Mouse (Mus musculus) hindbrain, embryonic 15.5 days (tissue): ENCODE measurements at regions not wholly inside any gene's neighbourhood (a gene's known extent, or its start where the extent isn't known, plus 50 kb on each side); places are given as distances from the start of the nearest gene placed in this dataset.
A peak's percentile ranks its signal among the peaks of the same experiment; 100 is the strongest.

ENCODE experiments used
- ATAC-seq: fragments of 200-750 bp; cut with Nextera tagmentation; 2 replicates; pipeline ENCODE4 v1.8.0; 2017; ENCODE audit warnings: low read depth, moderate number of reproducible peaks, moderate TSS enrichment; ENCODE audit not compliant: low FRiP score
- H3K27ac ChIP-seq: fragments of 300-500 bp; sonication (generic); replicated peaks from 2 replicates; pipeline ENCODE4 v1.5.1; 2015; ENCODE audit warnings: mild to moderate bottlenecking, inconsistent platforms
- H3K27me3 ChIP-seq: fragments of 300-500 bp; sonication (generic); 2 replicates; pipeline ENCODE4 v1.6.1; 2015; ENCODE audit warnings: control low read depth, inconsistent platforms
- H3K36me3 ChIP-seq: fragments of 300-500 bp; sonication (generic); 2 replicates; pipeline ENCODE4 v1.6.1; 2015; ENCODE audit warnings: control low read depth, inconsistent platforms
- H3K4me1 ChIP-seq: fragments of 300-500 bp; sonication (generic); replicated peaks from 2 replicates; pipeline ENCODE4 v1.6.1; 2015; ENCODE audit warnings: control low read depth, inconsistent platforms
- H3K4me2 ChIP-seq: fragments of 300-500 bp; sonication (generic); 2 replicates; pipeline ENCODE4 v1.6.1; 2015; ENCODE audit warnings: moderate library complexity, mild to moderate bottlenecking, inconsistent platforms
- H3K4me3 ChIP-seq: fragments of 300-500 bp; sonication (generic); 2 replicates; pipeline ENCODE4 v1.5.1; 2015; ENCODE audit warnings: mild to moderate bottlenecking, inconsistent platforms
- H3K9ac ChIP-seq: fragments of 300-500 bp; sonication (generic); 2 replicates; pipeline ENCODE4 v1.6.1; 2015; ENCODE audit warnings: inconsistent platforms
- H3K9me3 ChIP-seq: fragments of 300-500 bp; sonication (generic); 2 replicates; pipeline ENCODE4 v1.6.1; 2016; ENCODE audit warnings: control low read depth, inconsistent platforms
- WGBS: fragments of 180-500 bp; shearing (Covaris S2); methylation state at CpG from one replicate; pipeline ENCODE4 v1.1.7; 2015; 5-methylcytosine and 5-hydroxymethylcytosine counted together

DNA sequence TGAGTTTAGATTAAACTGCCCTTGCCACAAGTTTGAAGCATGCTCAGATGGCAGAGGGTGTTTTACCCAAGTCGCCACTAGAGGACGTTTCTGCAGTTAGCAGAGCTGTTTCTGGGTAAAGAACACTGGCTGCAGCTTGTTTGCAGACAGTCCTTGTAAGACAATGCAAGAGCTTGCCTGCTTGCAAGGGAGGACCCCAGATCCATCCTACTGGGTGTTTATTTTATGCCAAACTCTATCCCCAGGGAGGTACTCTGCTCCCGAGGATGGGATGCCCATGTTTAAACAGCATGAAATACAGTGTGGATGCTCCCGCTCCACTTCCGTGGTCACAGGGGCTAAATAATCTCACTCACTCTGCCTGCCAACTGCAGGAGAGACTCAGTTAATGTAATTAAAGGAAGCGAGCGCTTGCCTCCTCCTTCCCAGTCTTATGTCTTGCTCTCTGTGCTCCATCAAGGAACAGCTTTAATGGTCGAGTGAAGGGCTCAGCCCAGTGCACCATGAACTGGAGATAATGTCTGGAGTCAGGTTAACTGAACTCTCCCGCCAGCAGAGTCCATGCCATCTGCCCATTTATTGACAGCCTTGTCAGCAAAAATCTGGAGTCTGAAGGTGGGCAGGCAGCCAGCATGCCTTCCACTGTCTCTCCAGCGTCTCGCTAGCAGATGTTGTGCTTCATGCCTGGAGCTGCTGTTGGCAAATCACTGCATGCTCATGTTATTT is 334.8 kb downstream of the Mex3b start:
- ATAC-seq, result peak; percentile 84
- peaks cover 51% of the 10 kb centered on the region for H3K4me1 ChIP-seq
- no peaks in the 10 kb centered on the region for H3K36me3 ChIP-seq
- peak overlapping the region; percentile 34 for H3K9ac ChIP-seq
- peak overlapping the region; percentile 23 for H3K4me3 ChIP-seq
- peak overlapping the region; percentile 91 for H3K27ac ChIP-seq
- peak overlapping the region; percentile 54 for H3K4me2 ChIP-seq
- no peaks in the 10 kb centered on the region for H3K27me3 ChIP-seq
- H3K9me3 ChIP-seq, result no peaks in the 10 kb centered on the region
- 3% methylated on average over 11 of the region's 11 CpGs for WGBS

DNA sequence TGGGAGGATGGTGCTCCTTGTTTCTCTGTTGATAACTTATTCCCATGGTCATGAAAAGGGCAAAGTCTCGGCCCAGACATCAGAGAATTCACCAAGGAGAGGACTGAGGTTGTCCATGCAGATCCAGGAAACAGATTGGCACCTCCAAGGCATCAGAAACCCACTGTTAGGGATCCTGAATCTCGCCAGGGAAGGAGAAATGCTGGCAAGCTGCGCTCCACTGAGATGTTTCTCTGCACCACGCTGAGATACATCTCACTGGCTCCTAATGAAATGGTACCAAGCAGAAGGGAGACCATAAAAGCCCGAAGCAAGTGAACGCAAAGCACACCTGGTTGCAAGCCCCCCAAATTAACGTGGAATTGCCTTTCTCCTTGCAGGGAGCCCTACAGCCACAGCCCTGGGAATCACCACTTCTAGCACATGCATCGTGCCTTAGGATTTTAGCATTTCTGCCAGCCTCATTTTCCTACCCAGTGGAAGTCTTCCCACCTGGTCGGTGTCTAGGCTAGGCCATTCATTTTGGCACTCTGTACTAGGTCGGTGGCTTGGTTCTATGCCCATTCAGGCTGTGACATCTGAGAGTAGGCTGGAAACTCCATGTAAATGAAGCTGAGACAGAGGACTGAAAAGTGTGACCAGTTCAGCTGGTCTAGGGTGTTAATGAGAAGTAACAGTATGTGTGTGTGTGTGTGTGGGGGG is 336.3 kb downstream of the Mex3b start:
- peaks cover 47% of the 10 kb centered on the region for H3K4me1 ChIP-seq
- H3K4me2 ChIP-seq, result no peak overlapping the region
- no peaks in the 10 kb centered on the region for H3K36me3 ChIP-seq
- peak; percentile 24; the same call in 1 of the 2 replicates for ATAC-seq
- H3K27me3 ChIP-seq, result no peaks in the 10 kb centered on the region
- no peak overlapping the region for H3K4me3 ChIP-seq
- H3K27ac ChIP-seq, result peak overlapping the region; percentile 91
- 48% methylated on average over 10 of the region's 10 CpGs for WGBS
- no peak overlapping the region for H3K9ac ChIP-seq
- no peaks in the 10 kb centered on the region for H3K9me3 ChIP-seq

DNA sequence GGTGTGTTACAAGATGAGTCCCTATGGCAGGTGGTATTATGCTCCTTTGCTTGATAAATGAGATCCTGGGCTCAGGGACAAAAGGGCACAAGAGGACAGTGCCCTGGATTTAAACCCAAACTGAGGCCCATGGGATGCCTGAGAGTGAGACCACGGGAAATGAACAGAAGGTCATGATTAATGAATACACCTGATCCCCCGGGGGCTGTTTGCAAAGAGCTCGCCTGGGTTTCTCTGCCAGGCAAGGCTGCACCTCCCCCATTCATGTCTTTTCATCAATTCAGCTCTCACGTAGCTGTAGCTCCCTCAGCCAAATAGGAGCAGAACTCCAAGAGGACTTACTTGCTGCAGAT is 336.9 kb downstream of the Mex3b start:
- H3K27me3 ChIP-seq, result no peaks in the 10 kb centered on the region
- H3K9me3 ChIP-seq, result no peaks in the 10 kb centered on the region
- ATAC-seq, result peak; percentile 10; the same call in 1 of the 2 replicates
- H3K4me2 ChIP-seq, result 0 out of 2 replicates have a peak overlapping the region, but pooled peaks have one; percentile 8
- 13% methylated on average over 4 of the region's 4 CpGs for WGBS
- no peaks in the 10 kb centered on the region for H3K36me3 ChIP-seq
- H3K4me3 ChIP-seq, result no peak overlapping the region
- H3K27ac ChIP-seq, result peak overlapping the region; percentile 91
- no peak overlapping the region for H3K9ac ChIP-seq
- peaks cover 47% of the 10 kb centered on the region for H3K4me1 ChIP-seq

DNA sequence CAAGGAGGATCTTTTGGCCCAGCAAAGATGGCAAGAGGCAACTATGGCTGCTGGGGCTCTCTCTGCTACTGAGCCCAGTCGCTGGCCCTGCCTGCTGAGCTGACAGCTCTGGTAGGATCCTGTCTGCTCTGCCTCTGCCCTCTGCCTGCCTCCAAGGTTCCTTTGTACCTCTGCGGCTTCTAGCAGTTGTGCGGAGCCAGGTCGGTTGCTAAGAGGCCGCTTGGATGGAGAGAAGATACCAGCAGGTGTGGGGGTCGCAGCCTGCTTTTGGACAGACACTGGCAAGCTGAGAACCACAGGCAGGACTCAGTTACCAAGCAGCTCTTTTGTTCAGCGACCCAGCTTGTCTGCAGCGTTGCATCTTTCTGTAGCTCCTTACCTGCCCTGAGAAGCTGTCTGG is 337.6 kb downstream of the Mex3b start:
- H3K9me3 ChIP-seq, result no peaks in the 10 kb centered on the region
- peak; percentile 2; the same call in 1 of the 2 replicates for ATAC-seq
- 26% methylated on average over 8 of the region's 8 CpGs for WGBS
- H3K4me2 ChIP-seq, result no peak overlapping the region
- H3K4me1 ChIP-seq, result peaks cover 47% of the 10 kb centered on the region
- H3K27ac ChIP-seq, result peak overlapping the region; percentile 91
- no peak overlapping the region for H3K9ac ChIP-seq
- H3K4me3 ChIP-seq, result no peak overlapping the region
- no peaks in the 10 kb centered on the region for H3K27me3 ChIP-seq
- no peaks in the 10 kb centered on the region for H3K36me3 ChIP-seq

DNA sequence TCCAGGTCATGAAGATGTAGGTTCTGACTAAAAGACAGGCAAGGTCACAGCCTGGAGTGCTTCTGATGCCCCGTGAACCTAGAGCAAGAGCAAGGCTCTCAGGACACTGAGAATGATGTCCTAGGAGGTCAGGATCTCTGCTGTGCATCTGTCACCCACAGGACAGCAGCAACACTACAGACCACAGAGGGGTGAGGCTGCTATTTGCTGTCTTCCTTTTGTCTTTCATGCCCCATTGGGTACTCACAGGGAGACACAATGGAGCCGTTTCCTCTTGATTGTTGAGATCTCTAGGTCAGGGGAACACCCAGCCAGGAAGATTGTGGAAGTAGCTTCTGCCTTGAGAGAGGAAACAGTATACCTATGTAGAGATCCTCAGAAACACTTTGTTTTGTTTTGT is 339.9 kb downstream of the Mex3b start:
- 28% methylated on average over 2 of the region's 2 CpGs for WGBS
- Histone ChIP-seq H3K9me3 (no peaks in the 10 kb centered on the region), H3K27me3 (no peaks in the 10 kb centered on the region), H3K36me3 (no peaks in the 10 kb centered on the region), H3K9ac (no peak overlapping the region), H3K4me2 (no peak overlapping the region), H3K4me3 (no peak overlapping the region), H3K4me1 (peaks cover 33% of the 10 kb centered on the region), H3K27ac (no peak overlapping the region)
- no peak for ATAC-seq

GRCm38 (mm10) chr7:83211611-83212010 is 344.5 kb downstream of the Mex3b start:
- Histone ChIP-seq H3K4me2 (no peak overlapping the region), H3K4me3 (no peak overlapping the region), H3K4me1 (no peaks in the 10 kb centered on the region), H3K27me3 (no peaks in the 10 kb centered on the region), H3K36me3 (no peaks in the 10 kb centered on the region), H3K27ac (no peak overlapping the region), H3K9ac (no peak overlapping the region), H3K9me3 (no peaks in the 10 kb centered on the region)
- WGBS, result 90% methylated on average over 6 of the region's 6 CpGs
- ATAC-seq, result no peak

GRCm38 (mm10) chr7:83222029-83222722 is 355.0 kb downstream of the Mex3b start:
- Histone ChIP-seq H3K36me3 (no peaks in the 10 kb centered on the region), H3K4me1 (no peaks in the 10 kb centered on the region), H3K4me2 (no peak overlapping the region), H3K4me3 (no peak overlapping the region), H3K9ac (no peak overlapping the region), H3K9me3 (no peaks in the 10 kb centered on the region), H3K27ac (no peak overlapping the region), H3K27me3 (no peaks in the 10 kb centered on the region)
- no peak for ATAC-seq
- WGBS, result 93% methylated on average over 3 of the region's 3 CpGs

DNA sequence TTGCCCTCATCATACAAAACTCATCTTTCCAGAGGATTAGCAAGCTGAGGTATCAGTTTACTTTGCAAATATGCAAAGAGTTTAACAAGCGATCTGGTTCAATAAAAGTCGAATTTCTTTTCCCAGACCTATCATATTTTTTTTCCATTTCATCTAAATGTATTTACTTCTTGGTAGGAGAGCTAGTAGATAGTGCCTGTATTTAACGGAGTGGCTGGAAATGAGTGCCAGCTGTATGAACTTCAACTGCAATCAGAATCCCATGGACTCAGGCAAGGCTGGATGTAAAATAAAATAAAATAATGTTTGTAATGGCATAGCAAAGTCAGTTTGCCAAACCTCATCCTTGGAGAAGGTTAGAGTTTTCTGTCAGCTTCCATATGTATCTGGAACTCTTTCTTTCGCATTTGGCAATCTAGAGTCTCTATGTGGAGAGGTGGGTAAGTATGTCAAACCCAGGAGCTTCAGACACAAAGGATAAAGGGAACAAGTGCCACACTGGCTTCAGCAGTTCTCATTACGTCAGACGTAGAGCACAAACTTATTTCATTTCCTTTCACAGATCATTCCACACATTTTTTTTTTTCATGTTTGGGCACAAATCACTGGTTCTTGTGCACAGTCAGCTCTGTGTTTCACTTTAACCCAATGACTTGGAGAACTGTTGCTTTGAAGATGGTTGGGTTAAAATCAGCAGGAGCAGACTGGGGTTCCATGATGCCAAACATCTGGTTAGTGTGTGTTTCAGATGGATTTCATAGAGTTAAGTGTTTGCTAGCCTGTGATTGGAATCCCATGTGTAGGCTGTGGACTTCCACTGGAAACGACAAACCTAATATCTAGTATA is 357.2 kb upstream of the Tmc3 start:
- Histone ChIP-seq H3K36me3 (no peaks in the 10 kb centered on the region), H3K4me3 (no peak overlapping the region), H3K27ac (no peak overlapping the region), H3K9me3 (no peaks in the 10 kb centered on the region), H3K27me3 (no peaks in the 10 kb centered on the region), H3K9ac (no peak overlapping the region), H3K4me1 (no peaks in the 10 kb centered on the region), H3K4me2 (no peak overlapping the region)
- ATAC-seq, result no peak
- WGBS, result 88% methylated on average over 7 of the region's 7 CpGs

- ATAC-seq, result no peak
These were observed 354.0 kb upstream of the Tmc3 start for GRCm38 (mm10) chr7:83230496-83231325.

GRCm38 (mm10) chr7:83235659-83236058 is 349.1 kb upstream of the Tmc3 start:
- Histone ChIP-seq H3K9me3 (no peaks in the 10 kb centered on the region; the same call in 1 of the 2 replicates), H3K9ac (no peak overlapping the region), H3K27me3 (no peaks in the 10 kb centered on the region), H3K36me3 (no peaks in the 10 kb centered on the region), H3K4me2 (no peak overlapping the region), H3K27ac (no peak overlapping the region), H3K4me3 (no peak overlapping the region), H3K4me1 (no peaks in the 10 kb centered on the region)
- 52% methylated on average over 3 of the region's 3 CpGs for WGBS
- no peak for ATAC-seq

More at GRCm38 (mm10) chr7:83230496-83231325, 354.0 kb upstream of the Tmc3 start:
- Histone ChIP-seq H3K27ac (no peak overlapping the region), H3K4me2 (no peak overlapping the region), H3K9ac (no peak overlapping the region), H3K9me3 (no peaks in the 10 kb centered on the region; the same call in 1 of the 2 replicates), H3K4me3 (no peak overlapping the region), H3K27me3 (no peaks in the 10 kb centered on the region), H3K4me1 (no peaks in the 10 kb centered on the region), H3K36me3 (no peaks in the 10 kb centered on the region)
- WGBS, result 67% methylated on average over 3 of the region's 3 CpGs

DNA sequence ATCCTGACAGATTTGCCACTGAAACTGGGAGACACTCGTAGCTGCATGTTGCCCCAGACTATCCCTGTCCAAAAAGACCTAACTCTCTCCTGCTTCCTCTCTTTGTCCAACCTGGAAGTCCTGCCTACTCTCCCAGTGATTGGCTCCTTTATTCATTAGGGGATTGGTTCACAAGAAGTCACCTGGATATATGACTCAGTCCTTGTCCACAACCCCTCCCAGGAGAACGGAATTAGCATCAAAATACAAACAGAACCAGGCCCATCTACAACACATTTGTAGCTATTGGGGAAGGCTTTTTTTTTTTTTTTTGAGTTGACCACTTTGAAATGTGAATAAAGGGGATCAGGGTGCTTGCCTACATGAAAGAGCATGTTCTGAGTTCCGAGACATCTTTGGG is 347.4 kb upstream of the Tmc3 start:
- no peaks in the 10 kb centered on the region for H3K4me1 ChIP-seq
- no peak overlapping the region for H3K4me2 ChIP-seq
- no peaks in the 10 kb centered on the region; the same call in 1 of the 2 replicates for H3K9me3 ChIP-seq
- H3K36me3 ChIP-seq, result no peaks in the 10 kb centered on the region
- H3K27me3 ChIP-seq, result no peaks in the 10 kb centered on the region
- no peak overlapping the region for H3K4me3 ChIP-seq
- ATAC-seq, result no peak
- WGBS, result 88% methylated on average over 3 of the region's 3 CpGs
- H3K9ac ChIP-seq, result no peak overlapping the region
- no peak overlapping the region for H3K27ac ChIP-seq
